ENCODE assay signal across 20 mouse cellular contexts in the genomic region with DNA sequence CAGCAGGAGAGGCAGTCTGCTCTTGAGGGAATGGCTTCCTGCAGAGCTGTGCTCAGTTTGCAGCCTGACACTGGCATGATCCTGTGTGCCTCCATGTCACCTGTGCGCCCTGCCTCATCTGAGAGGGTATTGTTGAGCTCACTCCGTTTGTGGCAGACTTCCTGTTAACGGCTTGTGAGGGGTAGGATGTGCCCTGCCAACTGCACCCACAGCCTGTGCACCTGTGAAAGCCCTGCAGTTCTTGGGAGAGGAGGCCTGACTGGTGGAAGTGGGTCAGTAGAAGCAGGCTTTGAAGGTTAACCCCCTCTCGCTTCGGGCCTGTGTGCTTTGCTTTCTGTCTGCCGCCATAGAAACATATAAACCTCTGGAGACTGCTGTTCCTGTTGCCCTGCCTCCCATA. TPM values are rescaled to one million over a fixed set of nuclear protein-coding genes. Genes with fewer than 3 reads are reported as not detected.
DNase-seq lines count a peak whose midpoint lies in the region; ATAC-seq and TF ChIP-seq lines count a peak whose summit lies in the region.
"Had no signal": no experiment of that assay in that cellular context is flagged by ENCODE, and none has a peak within 500 bp of the region (broad histone marks: within the 10 kb centered on the region; RNA-seq: fewer than 3 reads in every experiment).

No protein-coding gene starts in this region.

- H3K4me3 ChIP-seq in heart, postnatal 0 days (ENCODE audit: low read depth, low read length), result no peak overlapping the region
- H3K4me3 ChIP-seq: embryonic facial prominence, embryonic 10.5 days; embryonic facial prominence, embryonic 13.5 days; forebrain, embryonic 10.5 days; forebrain, embryonic 13.5 days; heart, adult 2 months; hindbrain, embryonic 10.5 days; hindbrain, embryonic 15.5 days had no signal

- ATAC-seq in heart, postnatal 0 days (ENCODE audit: insufficient read depth, low read depth), result no peak
- ATAC-seq: forebrain, embryonic 13.5 days had no signal

- H3K27me3 ChIP-seq in heart, postnatal 0 days (ENCODE audit: control insufficient read depth, insufficient read depth, low read length), result no peaks in the 10 kb centered on the region
- H3K27me3 ChIP-seq: CH12.LX; embryonic facial prominence, embryonic 13.5 days; forebrain, embryonic 13.5 days; hindbrain, embryonic 15.5 days; Patski had no signal

- H3K9me3 ChIP-seq in heart, postnatal 0 days (replicated peaks; ENCODE audit: control insufficient read depth, low read length), result no peaks in the 10 kb centered on the region
- H3K9me3 ChIP-seq: embryonic facial prominence, embryonic 13.5 days; forebrain, embryonic 10.5 days; forebrain, embryonic 13.5 days; G1E; hindbrain, embryonic 10.5 days; hindbrain, embryonic 15.5 days had no signal

- DNase-seq in heart, postnatal 0 days (ENCODE audit: low spot score), result no peak
- no peak for DNase-seq in heart, adult 8-10 months (ENCODE audit: low spot score)
- peak; percentile 81 to 87 for DNase-seq in thymus, adult 18-20 months
- peak; percentile 80 to 90 for DNase-seq in thymus, postnatal 10 days (ENCODE audit: low spot score in 2 of 2)
- peak; percentile 79 to 89 for DNase-seq in thymus, postnatal 36 days
- DNase-seq in right cerebral cortex, adult 18-20 months, result no peak
- no peak for DNase-seq in spleen, adult 12 weeks (ENCODE audit: low spot score)
- no peak for DNase-seq in ovary, adult 18-20 months (ENCODE audit: low spot score)
- DNase-seq: cerebellum, adult 9-10 months had no signal

- H3K27ac ChIP-seq in heart, postnatal 0 days (ENCODE audit: low read depth), result peak overlapping the region; percentile 55; the same call in 1 of the 2 replicates
- H3K27ac ChIP-seq: embryonic facial prominence, embryonic 10.5 days; embryonic facial prominence, embryonic 13.5 days; forebrain, embryonic 10.5 days; forebrain, embryonic 13.5 days; heart, adult 2 months; hindbrain, embryonic 10.5 days; hindbrain, embryonic 15.5 days had no signal

- peaks cover 24% of the 10 kb centered on the region for H3K36me3 ChIP-seq in heart, postnatal 0 days (replicated peaks; ENCODE audit: control insufficient read depth, insufficient read depth, low read length)

- H3K4me1 ChIP-seq in heart, postnatal 0 days (ENCODE audit: control insufficient read depth, insufficient read depth), result peaks cover 21% of the 10 kb centered on the region
- H3K4me1 ChIP-seq: embryonic facial prominence, embryonic 10.5 days; hindbrain, embryonic 15.5 days had no signal

- TF ChIP-seq EP300 in heart, postnatal 0 days (IDR thresholded peaks at IDR 0.05; ENCODE audit: low read depth), result no peak

- no peak overlapping the region for H3K4me2 ChIP-seq in heart, postnatal 0 days (ENCODE audit: low read depth, low read length)
- H3K4me2 ChIP-seq: embryonic facial prominence, embryonic 13.5 days; forebrain, embryonic 13.5 days; heart, embryonic 11.5 days; hindbrain, embryonic 15.5 days had no signal

- no peak for TF ChIP-seq CTCF in heart, postnatal 0 days (IDR thresholded peaks at IDR 0.05; ENCODE audit: low read depth)

- no peak overlapping the region for H3K9ac ChIP-seq in heart, postnatal 0 days (replicated peaks; ENCODE audit: low read depth, low read length)
- H3K9ac ChIP-seq: embryonic facial prominence, embryonic 13.5 days; forebrain, embryonic 13.5 days; hindbrain, embryonic 15.5 days had no signal

- WGBS in heart, postnatal 0 days, result 89% methylated on average over 6 of the region's 6 CpGs

RNA-seq across cellular contexts. Expression of gene Exog, which starts 20.3 kb away (rescaled TPM):
- total RNA-seq in heart, postnatal 0 days (2014; rRNA removed; ENCODE audit: low replicate concordance), result 1.4 and 3.0 TPM in 2 replicates
- polyA plus RNA-seq in heart, postnatal 0 days (2015; fragmentation: Nextera tagmentation; extraction: Ambion mirVana), result 4.2 and 4.8 TPM in 2 replicates
- 1 to 10 TPM; 2.4 to 3.3 (median 2.8) TPM for total RNA-seq in heart, adult 8-10 months (2022)

Comparison
In these comparisons a context has a peak if more than half of its experiments do, and no peak if none do; other contexts are left out.
1. DNase-seq: peak in thymus, adult 18-20 months (2 of 2), thymus, postnatal 10 days (2 of 2) and thymus, postnatal 36 days (2 of 2); none in heart, postnatal 0 days (single experiment), heart, adult 8-10 months (single experiment), right cerebral cortex, adult 18-20 months (single experiment), spleen, adult 12 weeks (single experiment) and ovary, adult 18-20 months (single experiment).